Mouse (Mus musculus): ENCODE data around the gene Pex7.
"Not testable (repeated sequence)": the region's sequence is repeated elsewhere in the genome, so short reads cannot be mapped to it uniquely, and the experiment has no call there.

Pex7 gene

GRCm38 (mm10) chr10:19934384-19935294 is 27.1 kb upstream of the Pex7 start, which contains the start of gene Map3k5:
TSS of gene Map3k5 (plus strand) at chr10:19934472.
- no peak for DNase-seq (ENCODE audit: low spot score in 2 of 2)

- peak; percentile 78 to 80 for DNase-seq (ENCODE audit: low spot score in 2 of 2)
These were observed 26.3 kb upstream of the Pex7 start for GRCm38 (mm10) chr10:19933511-19934383.

GRCm38 (mm10) chr10:19932986-19933385 is 25.5 kb upstream of the Pex7 start:
- DNase-seq (ENCODE audit: low spot score in 2 of 2) = no peak

- DNase-seq (ENCODE audit: low spot score in 2 of 2) = no peak
These were observed 20.7 kb upstream of the Pex7 start for GRCm38 (mm10) chr10:19928205-19928604.

- DNase-seq (ENCODE audit: low spot score in 2 of 2) = not testable (repeated sequence)
These were observed 19.0 kb upstream of the Pex7 start for GRCm38 (mm10) chr10:19926391-19926897.

GRCm38 (mm10) chr10:19924256-19924655 is 16.8 kb upstream of the Pex7 start:
- no peak for DNase-seq (ENCODE audit: low spot score in 2 of 2)

- DNase-seq (ENCODE audit: low spot score in 2 of 2) = no peak
These were observed 14.9 kb upstream of the Pex7 start for GRCm38 (mm10) chr10:19922410-19922809.

- peak; percentile 38 to 64 for DNase-seq (ENCODE audit: low spot score in 2 of 2)
These were observed 7.8 kb upstream of the Pex7 start for GRCm38 (mm10) chr10:19915301-19915700.

- no peak for DNase-seq (ENCODE audit: low spot score in 2 of 2)
These were observed 6.3 kb upstream of the Pex7 start for GRCm38 (mm10) chr10:19913806-19914205.

GRCm38 (mm10) chr10:19911583-19911982 is 4.1 kb upstream of the Pex7 start:
- no peak for DNase-seq (ENCODE audit: low spot score in 2 of 2)

GRCm38 (mm10) chr10:19910516-19910915 is 3.0 kb upstream of the Pex7 start:
- DNase-seq (ENCODE audit: low spot score in 2 of 2) = no peak

GRCm38 (mm10) chr10:19908076-19908475 is 587 bp upstream of the Pex7 start:
- DNase-seq (ENCODE audit: low spot score in 2 of 2) = no peak

- DNase-seq (ENCODE audit: low spot score in 2 of 2) = no peak
These were observed 3.2 kb downstream of the Pex7 start for GRCm38 (mm10) chr10:19904077-19904820.

GRCm38 (mm10) chr10:19901992-19902391 is 5.5 kb downstream of the Pex7 start:
- no peak for DNase-seq (ENCODE audit: low spot score in 2 of 2)

- DNase-seq (ENCODE audit: low spot score in 2 of 2) = no peak
These were observed 7.3 kb downstream of the Pex7 start for GRCm38 (mm10) chr10:19900191-19900590.

- no peak for DNase-seq (ENCODE audit: low spot score in 2 of 2)
These were observed 13.5 kb downstream of the Pex7 start for GRCm38 (mm10) chr10:19893976-19894375.

- DNase-seq (ENCODE audit: low spot score in 2 of 2) = no peak
These were observed 14.3 kb downstream of the Pex7 start for GRCm38 (mm10) chr10:19893146-19893545.

GRCm38 (mm10) chr10:19891686-19892085 is 15.8 kb downstream of the Pex7 start:
- no peak for DNase-seq (ENCODE audit: low spot score in 2 of 2)

- DNase-seq (ENCODE audit: low spot score in 2 of 2) = no peak
These were observed 17.6 kb downstream of the Pex7 start for GRCm38 (mm10) chr10:19889908-19890307.

GRCm38 (mm10) chr10:19886249-19886648 is 21.2 kb downstream of the Pex7 start:
- no peak for DNase-seq (ENCODE audit: low spot score in 2 of 2)

- no peak for DNase-seq (ENCODE audit: low spot score in 2 of 2)
These were observed 23.1 kb downstream of the Pex7 start for GRCm38 (mm10) chr10:19884409-19884808.
